Mouse (Mus musculus): ENCODE data around the gene Ankrd12.

GRCm38 (mm10) chr17:65942394-65942793, 134.5 kb downstream of the Ankrd12 start:
- TF ChIP-seq CTCF (IDR thresholded peaks at IDR 0.05; ENCODE audit: extremely low read depth, insufficient read depth, low read length) (no peak), POLR2A (IDR thresholded peaks at IDR 0.05; ENCODE audit: extremely low read depth, insufficient read depth, low read length) (no peak)

Measured in cortical plate, adult 2 months (tissue).